Comparison of ENCODE assay signal across 9 mouse cellular contexts in genomic region chr13:99152305-99152930, GRCm38 (mm10). TPM values are rescaled to one million over a fixed set of nuclear protein-coding genes. Genes with fewer than 3 reads are reported as not detected.
DNase-seq lines count a peak whose midpoint lies in the region; ATAC-seq and TF ChIP-seq lines count a peak whose summit lies in the region.
"Had no signal": no experiment of that assay in that cellular context is flagged by ENCODE, and none has a peak within 500 bp of the region (broad histone marks: within the 10 kb centered on the region; RNA-seq: fewer than 3 reads in every experiment).

No protein-coding gene starts in this region.

- H3K27me3 ChIP-seq in kidney, postnatal 0 days (ENCODE audit: insufficient read depth, low read length): no peaks in the 10 kb centered on the region
- H3K27me3 ChIP-seq in embryonic facial prominence, embryonic 10.5 days (replicated peaks; ENCODE audit: low read depth, poor library complexity, severe bottlenecking): peaks cover 18% of the 10 kb centered on the region
- H3K27me3 ChIP-seq in limb, embryonic 15.5 days: no peaks in the 10 kb centered on the region

- no peak for DNase-seq in kidney, postnatal 0 days (ENCODE audit: low spot score)
- DNase-seq in kidney, adult 8-10 months: no peak
- DNase-seq in WW6 (ENCODE audit: low read depth, low spot score): peak; percentile 40
- peak; percentile 15 for DNase-seq in embryonic facial prominence, embryonic 10.5 days (ENCODE audit: low spot score)
- DNase-seq in right cerebral cortex, postnatal 10 days (ENCODE audit: low spot score in 2 of 2): no peak
- no peak for DNase-seq in ovary, postnatal 10 days (ENCODE audit: low spot score)
- DNase-seq in urinary bladder, postnatal 25 days (ENCODE audit: low spot score): no peak

- TF ChIP-seq CTCF in kidney, postnatal 0 days (IDR thresholded peaks at IDR 0.05; ENCODE audit: low read depth): peak; percentile 41; the same call in 1 of the 2 replicates

- H3K4me3 ChIP-seq in kidney, postnatal 0 days (replicated peaks; ENCODE audit: low read depth, low read length): no peak overlapping the region
- H3K4me3 ChIP-seq in embryonic facial prominence, embryonic 10.5 days: 0 out of 2 replicates have a peak overlapping the region, but pooled peaks have one; percentile 21
- no peak overlapping the region for H3K4me3 ChIP-seq in limb, embryonic 15.5 days
- H3K4me3 ChIP-seq: erythroblast, embryonic 14.5 days had no signal

- H3K36me3 ChIP-seq in kidney, postnatal 0 days (ENCODE audit: insufficient read depth, low read length): no peaks in the 10 kb centered on the region
- H3K36me3 ChIP-seq in embryonic facial prominence, embryonic 10.5 days (replicated peaks): no peaks in the 10 kb centered on the region
- H3K36me3 ChIP-seq in limb, embryonic 15.5 days: no peaks in the 10 kb centered on the region

- H3K4me2 ChIP-seq in kidney, postnatal 0 days (ENCODE audit: low read length): peak overlapping the region; percentile 23; the same call in 1 of the 2 replicates
- H3K4me2 ChIP-seq in limb, embryonic 15.5 days: peak overlapping the region; percentile 25; the same call in 1 of the 2 replicates

- no peak overlapping the region for H3K27ac ChIP-seq in kidney, postnatal 0 days
- H3K27ac ChIP-seq in embryonic facial prominence, embryonic 10.5 days (replicated peaks): 0 out of 2 replicates have a peak overlapping the region, but pooled peaks have one; percentile 19
- no peak overlapping the region for H3K27ac ChIP-seq in limb, embryonic 15.5 days

- H3K9ac ChIP-seq in kidney, postnatal 0 days (ENCODE audit: low read depth, low read length): no peak overlapping the region
- H3K9ac ChIP-seq in limb, embryonic 15.5 days: no peak overlapping the region

- peak; percentile 36; the same call in 1 of the 2 replicates for ATAC-seq in kidney, postnatal 0 days (replicated peaks; ENCODE audit: low FRiP score, low read depth)
- no peak for ATAC-seq in limb, embryonic 15.5 days (ENCODE audit: insufficient number of reproducible peaks, low FRiP score, low TSS enrichment, low read depth)

- H3K4me1 ChIP-seq in kidney, postnatal 0 days (replicated peaks; ENCODE audit: insufficient read depth, low read length): peaks cover 7% of the 10 kb centered on the region; the same call in 1 of the 2 replicates
- H3K4me1 ChIP-seq in embryonic facial prominence, embryonic 10.5 days: peaks cover 39% of the 10 kb centered on the region
- peaks cover 20% of the 10 kb centered on the region for H3K4me1 ChIP-seq in limb, embryonic 15.5 days

- WGBS in kidney, postnatal 0 days: 12% methylated on average over 18 of the region's 18 CpGs
- 25% methylated on average over 18 of the region's 18 CpGs for WGBS in embryonic facial prominence, embryonic 10.5 days
- 12% methylated on average over 18 of the region's 18 CpGs for WGBS in limb, embryonic 15.5 days

- H3K9me3 ChIP-seq in kidney, postnatal 0 days (replicated peaks; ENCODE audit: low read length): no peaks in the 10 kb centered on the region; the same call in 1 of the 2 replicates
- peaks cover 7% of the 10 kb centered on the region; the same call in 1 of the 2 replicates for H3K9me3 ChIP-seq in embryonic facial prominence, embryonic 10.5 days
- no peaks in the 10 kb centered on the region for H3K9me3 ChIP-seq in limb, embryonic 15.5 days

RNA-seq across cellular contexts. Expression of gene Zfp366, which starts 32.2 kb away (rescaled TPM):
- 0.98 and 1.2 TPM in 2 replicates for polyA plus RNA-seq in kidney, postnatal 0 days (2015; fragmentation: Nextera tagmentation; extraction: Ambion mirVana)
- polyA plus RNA-seq in embryonic facial prominence, embryonic 10.5 days (2016; fragmentation: Nextera tagmentation; extraction: Ambion mirVana): 0.35 and 0.56 TPM in 2 replicates
- polyA plus RNA-seq in limb, embryonic 15.5 days (2015; fragmentation: Nextera tagmentation; extraction: Ambion mirVana): 0.62 and 0.67 TPM in 2 replicates
- polyA plus RNA-seq: erythroblast, embryonic 14.5 days had no signal

Comparison
In these comparisons a context has a peak if more than half of its experiments do, and no peak if none do; other contexts are left out.
1. DNase-seq: peak in WW6 (single experiment) and embryonic facial prominence, embryonic 10.5 days (single experiment); none in kidney, postnatal 0 days (single experiment), kidney, adult 8-10 months (0 of 2), right cerebral cortex, postnatal 10 days (0 of 2), ovary, postnatal 10 days (single experiment) and urinary bladder, postnatal 25 days (single experiment).